Mouse (Mus musculus): ENCODE measurements around the gene Pcbp1.

GRCm38 (mm10) chr6:86475462-86476167 is 50.5 kb downstream of the Pcbp1 start:
- TF ChIP-seq ELF1 (IDR thresholded peaks at IDR 0.05; ENCODE audit: low read depth, low read length) (no peak), GABPA (IDR thresholded peaks at IDR 0.05; ENCODE audit: insufficient replicate concordance, low read depth, low read length) (no peak), MEF2A (IDR thresholded peaks at IDR 0.05; ENCODE audit: borderline replicate concordance, low read depth, low read length) (no peak)
